Mouse (Mus musculus) erythroid progenitor cell, adult 5-6 weeks (primary cell): ENCODE data around the gene Inf2. TPM values are rescaled to one million over a fixed set of nuclear protein-coding genes. Genes with fewer than 3 reads are reported as not detected.

Experiments used
- ATAC-seq: replicated peaks from 2 replicates; pipeline ENCODE4 v1.8.0; 2016; ENCODE audit warnings: moderate number of reproducible peaks, mild to moderate bottlenecking, moderate TSS enrichment, inconsistent platforms; ENCODE audit not compliant: poor library complexity, low FRiP score, severe bottlenecking
- total RNA-seq, 2 experiments: library from RNA; stranded (forward) in 1 of 2; stranded (reverse) in 1 of 2; fragments of 150-400 nt in 1 of 2; fragments of 186-747, 209-891 nt in 1 of 2; gene quantifications; 2 replicates each; pipeline versions ENCODE4 v1.2.3 to v1.2.4; 2015 to 2017; ENCODE audit warnings: low replicate concordance in 2 of 2

Inf2 gene
- total RNA-seq, 2 experiments from 2014 or later = 1.5 to 2.1 TPM

DNA sequence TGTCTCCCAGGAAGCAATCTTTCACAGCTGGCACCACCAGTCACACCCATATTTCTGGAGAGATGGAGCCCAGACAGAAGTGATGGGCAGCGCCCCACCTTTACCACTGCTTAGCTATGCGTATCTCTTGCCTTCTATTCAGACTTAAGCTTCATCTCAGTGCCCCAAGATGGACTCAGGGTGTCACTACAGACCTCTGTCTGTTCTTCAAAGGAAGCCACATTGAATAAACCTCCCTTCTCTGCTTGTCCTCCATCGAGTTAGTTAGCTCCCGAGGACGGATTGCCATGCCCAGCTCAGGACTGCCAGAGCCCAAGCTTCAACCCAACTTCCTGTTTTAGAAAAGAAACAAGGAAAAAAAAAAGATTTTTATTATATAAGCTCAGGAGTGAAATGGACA, 26.1 kb upstream of the Inf2 start:
- ATAC-seq = no peak

- no peak for ATAC-seq
Measured at GRCm38 (mm10) chr12:112563011-112563410, 25.6 kb upstream of the Inf2 start.

GRCm38 (mm10) chr12:112570160-112570559, 18.4 kb upstream of the Inf2 start:
- ATAC-seq = no peak

GRCm38 (mm10) chr12:112571064-112571463, 17.5 kb upstream of the Inf2 start:
- ATAC-seq = no peak

DNA sequence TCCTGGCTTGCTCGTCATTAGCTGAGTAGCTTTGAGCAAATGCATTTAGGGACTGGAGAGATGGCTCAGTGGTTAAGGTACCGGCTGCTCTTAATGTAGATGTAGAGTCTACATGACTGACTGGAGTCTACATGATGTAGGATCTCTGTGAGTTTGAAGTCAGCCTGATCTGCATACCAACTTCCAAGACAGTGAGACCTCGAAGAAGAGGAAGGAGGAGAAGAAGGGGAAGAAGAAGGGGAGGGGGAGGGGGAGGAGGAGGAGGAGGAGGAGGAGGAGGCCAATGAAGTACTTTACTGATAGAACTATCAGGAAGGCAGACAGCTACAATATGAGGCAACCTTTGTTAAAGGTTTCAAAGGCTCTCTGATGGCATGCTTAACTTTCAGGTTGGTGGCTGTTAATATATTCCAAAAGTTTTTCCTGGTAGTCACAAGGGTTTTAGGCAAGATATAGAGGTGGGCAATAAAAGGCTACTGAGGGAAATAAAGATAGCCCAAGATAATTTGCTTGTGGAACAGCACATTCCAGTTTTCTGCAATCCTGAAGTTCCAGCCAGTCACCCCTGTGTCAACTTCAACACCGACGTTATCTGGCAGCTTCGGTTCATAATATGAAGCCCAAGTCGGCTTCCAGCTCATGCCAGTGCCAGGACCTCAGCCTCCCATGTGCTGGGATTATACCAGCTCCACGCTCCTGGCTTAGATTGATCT, 13.2 kb upstream of the Inf2 start:
- no peak for ATAC-seq

GRCm38 (mm10) chr12:112576341-112576740, 12.2 kb upstream of the Inf2 start:
- ATAC-seq = no peak

GRCm38 (mm10) chr12:112576749-112577148, 11.8 kb upstream of the Inf2 start:
- ATAC-seq = no peak

GRCm38 (mm10) chr12:112578296-112579090, 10.1 kb upstream of the Inf2 start:
- no peak for ATAC-seq

DNA sequence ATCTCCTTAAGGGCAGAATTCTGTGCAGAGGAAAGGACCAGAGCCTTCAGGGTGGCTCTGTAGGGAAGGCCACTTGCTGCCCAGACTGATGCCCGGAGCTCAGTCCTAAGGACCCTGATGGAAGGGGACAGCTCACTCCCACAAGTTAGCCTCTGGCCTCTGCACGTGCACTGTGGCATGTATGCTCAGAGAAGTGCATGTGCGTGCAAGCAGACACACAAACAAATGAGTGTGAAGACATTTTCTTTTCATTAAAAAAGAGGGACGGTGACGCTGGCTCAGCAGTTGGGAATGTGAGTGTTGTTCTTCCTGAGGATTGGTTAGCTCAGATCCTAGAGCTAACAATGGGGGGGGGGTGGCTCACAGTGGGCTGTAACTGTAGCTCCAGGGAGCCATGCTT, 9.2 kb upstream of the Inf2 start:
- no peak for ATAC-seq

DNA sequence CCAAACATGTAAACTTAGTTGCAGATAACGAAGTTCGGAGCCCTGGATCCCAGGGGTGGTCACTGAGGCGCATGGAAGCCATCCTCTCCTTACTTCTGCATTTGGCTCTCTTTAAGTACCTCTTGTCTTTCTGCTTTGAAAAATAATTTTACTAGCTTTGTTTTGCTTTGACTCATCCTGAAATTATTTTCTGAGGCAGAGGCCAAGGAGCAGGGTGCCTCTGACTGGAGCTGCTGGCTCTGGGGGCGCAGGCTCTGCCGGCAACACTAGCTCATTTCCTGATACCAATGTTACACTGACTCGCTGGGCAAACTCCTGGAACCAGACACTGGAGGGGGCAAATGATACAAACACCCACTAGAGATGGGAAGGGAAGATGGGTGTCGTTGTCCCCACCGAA, 8.7 kb upstream of the Inf2 start:
- no peak for ATAC-seq

DNA sequence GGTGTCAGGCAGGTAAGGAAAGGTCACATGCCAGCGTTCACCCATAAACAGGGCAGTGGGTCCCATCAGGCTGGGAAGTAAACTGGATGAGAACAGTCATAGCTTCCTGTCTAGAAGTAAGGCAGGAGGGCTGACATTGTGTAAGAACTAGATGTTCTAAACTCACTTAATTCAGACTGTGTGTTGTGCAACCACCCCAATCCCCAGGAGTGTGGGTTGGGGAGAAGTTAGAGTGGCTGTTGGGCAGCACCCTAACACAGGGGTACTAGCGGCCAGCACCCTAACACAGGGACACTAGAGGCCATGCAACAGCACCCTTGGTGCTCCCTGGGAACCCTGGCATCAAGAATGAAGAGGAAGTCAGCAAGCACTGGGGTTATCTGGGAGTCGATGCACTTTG, 7.5 kb upstream of the Inf2 start:
- no peak for ATAC-seq

GRCm38 (mm10) chr12:112584954-112585353, 3.6 kb upstream of the Inf2 start:
- ATAC-seq = no peak

DNA sequence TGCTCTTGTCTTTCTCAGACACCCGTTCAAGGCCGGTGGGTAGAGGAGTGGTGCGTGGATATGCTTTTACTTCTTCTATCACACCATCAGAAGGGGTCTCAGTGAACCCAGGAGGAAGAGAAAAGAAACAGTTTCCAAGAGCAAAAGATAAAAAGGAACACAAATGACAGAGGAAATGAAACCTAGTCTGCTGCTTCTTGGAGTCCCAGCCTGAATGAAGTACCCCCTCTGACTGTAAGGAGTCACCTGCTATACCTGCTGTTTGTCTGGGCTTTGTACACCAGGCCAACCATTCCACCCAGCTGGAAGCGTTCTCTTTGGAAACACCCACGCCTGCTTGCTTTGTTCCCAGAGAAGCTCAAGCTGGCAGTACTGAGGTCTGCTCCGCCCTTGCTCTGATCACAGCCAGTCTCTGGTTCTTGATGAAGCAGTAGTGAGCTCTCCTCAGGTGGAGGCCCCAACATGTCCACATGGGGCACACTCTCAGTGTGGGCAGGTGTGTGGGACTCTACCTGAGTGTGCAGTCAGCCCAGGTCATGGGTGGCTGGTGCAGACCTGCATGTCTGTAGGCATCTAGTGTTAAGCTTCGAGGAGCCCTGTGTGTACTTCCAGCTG, 2.6 kb upstream of the Inf2 start:
- no peak for ATAC-seq

GRCm38 (mm10) chr12:112587125-112588124, 1.2 kb upstream of the Inf2 start:
- ATAC-seq = no peak

- ATAC-seq = no peak
Measured at GRCm38 (mm10) chr12:112589491-112590191, 1.1 kb downstream of the Inf2 start.

GRCm38 (mm10) chr12:112590566-112591239, 2.1 kb downstream of the Inf2 start:
- no peak for ATAC-seq

DNA sequence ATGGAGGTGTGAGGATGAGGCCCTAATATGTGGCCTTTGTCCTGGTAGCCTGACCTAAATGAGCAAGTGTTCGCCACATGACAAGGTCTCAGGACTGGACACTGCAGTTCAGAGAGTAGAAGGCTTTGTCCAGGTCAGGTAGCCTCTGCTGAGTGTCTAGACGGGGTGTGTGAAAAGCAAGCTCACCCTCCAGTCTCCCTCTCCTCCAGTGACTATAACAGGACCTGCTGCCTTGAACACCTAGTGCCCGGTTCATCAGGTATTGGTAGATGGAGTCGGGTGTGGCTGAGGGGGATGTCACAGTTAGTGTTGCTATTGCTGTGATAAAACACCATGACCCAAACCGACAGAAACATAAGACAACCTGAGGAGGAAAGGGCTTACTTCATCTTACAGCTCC, 2.7 kb downstream of the Inf2 start:
- ATAC-seq = no peak

- ATAC-seq = no peak
Measured at GRCm38 (mm10) chr12:112591730-112592129, 3.1 kb downstream of the Inf2 start.
